Mouse (Mus musculus) 416B (cell line): ENCODE results near the gene Itm2b.

Source experiments
- DNase-seq: peaks from one replicate; pipeline ENCODE4 v3.0.0; 2011; ENCODE audit warnings: low read depth

Itm2b gene

GRCm38 (mm10) chr14:73384913-73385719 is at the start of gene Itm2b:
Gene Itm2b (minus strand): TSS chr14:73385289.
- peak; percentile 80 for DNase-seq

- DNase-seq, result peak; percentile 72
These were observed 48.4 kb upstream of the Itm2b start for GRCm38 (mm10) chr14:73433487-73433886.

- DNase-seq, result no peak
These were observed 45.5 kb upstream of the Itm2b start for GRCm38 (mm10) chr14:73430571-73430970.

- no peak for DNase-seq
These were observed 40.5 kb upstream of the Itm2b start for GRCm38 (mm10) chr14:73425571-73426041.

- DNase-seq, result no peak
These were observed 39.9 kb upstream of the Itm2b start for GRCm38 (mm10) chr14:73424961-73425360.

- no peak for DNase-seq
These were observed 38.5 kb upstream of the Itm2b start for GRCm38 (mm10) chr14:73423542-73423941.

DNA sequence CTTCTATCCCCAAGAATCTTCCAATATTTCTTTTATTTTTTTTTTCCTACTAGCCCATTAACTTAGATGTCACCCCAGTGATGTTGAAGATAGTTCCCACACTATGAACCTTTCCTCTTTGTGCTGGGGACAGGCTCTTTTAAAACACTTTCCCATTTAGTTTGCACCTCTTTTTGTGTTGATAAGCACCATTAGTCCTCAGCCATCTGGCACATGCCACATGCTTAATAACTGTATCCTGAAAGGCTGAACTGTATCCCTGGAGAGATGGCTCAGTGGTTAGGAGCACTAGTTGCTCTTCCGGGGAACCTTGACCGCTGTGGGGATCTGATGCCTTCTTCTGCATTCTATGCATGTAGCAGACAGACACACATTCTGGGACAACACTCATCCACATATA is 37.5 kb upstream of the Itm2b start:
- DNase-seq, result no peak

DNA sequence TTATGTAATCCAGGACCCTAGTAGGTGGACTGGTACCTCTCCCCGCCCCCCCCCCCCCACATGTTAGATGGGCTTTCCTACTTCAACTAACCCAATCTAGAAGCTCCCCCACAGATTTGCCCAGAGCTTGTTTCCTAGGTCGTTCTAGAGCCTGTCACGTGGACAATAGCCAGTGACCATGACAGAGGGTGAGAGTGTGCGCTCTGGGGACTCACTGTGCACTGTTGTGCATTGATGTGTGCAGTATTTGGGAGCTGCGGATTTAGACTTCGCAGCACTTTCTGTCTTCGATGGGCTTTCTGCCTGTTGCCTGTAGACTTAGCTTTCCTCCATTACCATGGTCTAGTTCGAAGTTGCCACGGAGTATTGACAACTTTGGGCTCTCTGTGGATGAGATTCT is 36.5 kb upstream of the Itm2b start:
- no peak for DNase-seq

- no peak for DNase-seq
These were observed 35.2 kb upstream of the Itm2b start for GRCm38 (mm10) chr14:73420138-73420745.

DNA sequence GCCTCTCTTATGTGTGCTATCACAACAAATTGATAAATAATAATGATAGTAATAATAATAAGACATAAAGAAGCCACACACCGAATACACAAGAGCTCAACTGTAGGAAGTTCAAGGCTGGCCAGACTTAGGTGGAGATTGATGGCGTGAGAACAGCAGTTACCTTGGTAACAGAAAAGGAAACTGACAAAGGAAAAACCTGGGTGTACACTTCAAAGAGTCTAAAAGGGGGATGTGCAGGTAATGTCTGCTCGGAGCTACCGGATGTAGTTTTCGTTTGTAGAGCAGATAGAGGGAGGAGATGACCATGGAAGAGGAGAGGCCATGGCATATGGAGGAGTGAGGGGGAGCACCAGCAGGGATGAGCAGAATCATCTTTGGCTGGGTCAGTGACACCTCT is 31.4 kb upstream of the Itm2b start:
- no peak for DNase-seq

GRCm38 (mm10) chr14:73415376-73416035 is 30.4 kb upstream of the Itm2b start:
- no peak for DNase-seq

DNA sequence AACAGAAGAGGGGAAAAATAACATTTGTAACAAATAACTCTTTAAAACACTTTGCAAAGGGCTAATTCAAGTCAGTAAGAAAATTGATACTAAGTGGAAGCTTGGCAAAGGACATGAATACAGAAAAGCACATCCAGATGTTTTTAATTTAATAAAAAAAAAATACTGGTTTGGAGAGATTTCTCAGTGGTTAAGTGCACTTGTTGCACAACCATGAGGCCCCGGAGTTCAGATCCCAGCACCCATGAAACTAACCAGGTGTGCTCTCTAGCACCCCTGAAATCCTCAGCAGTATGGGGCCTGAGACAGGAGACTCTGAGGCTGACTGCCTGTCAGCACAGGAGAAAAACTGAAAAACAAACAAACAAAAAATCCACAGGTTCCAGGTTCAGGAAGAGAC is 26.6 kb upstream of the Itm2b start:
- DNase-seq, result no peak

DNA sequence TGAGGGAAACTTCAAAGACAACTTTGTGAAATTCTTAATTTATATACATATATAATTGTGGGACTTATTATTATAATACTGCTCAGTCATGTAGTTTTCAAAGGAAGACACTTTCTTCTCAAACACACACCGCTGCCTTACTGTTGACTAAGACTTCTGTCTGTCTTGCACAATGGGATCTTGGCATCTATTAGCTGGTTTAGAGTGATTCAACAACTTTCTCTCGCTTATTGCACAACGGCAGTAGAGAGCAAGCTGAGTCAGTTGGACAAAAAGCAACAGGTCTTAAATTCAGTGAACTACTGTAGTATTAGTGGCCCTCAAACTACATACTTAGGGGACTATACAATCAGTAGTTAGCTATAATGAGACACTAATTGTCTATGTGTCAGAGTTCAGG is 25.0 kb upstream of the Itm2b start:
- DNase-seq, result peak; percentile 93

- peak; percentile 85 for DNase-seq
These were observed 23.2 kb upstream of the Itm2b start for GRCm38 (mm10) chr14:73408223-73408845.

GRCm38 (mm10) chr14:73404016-73404415 is 18.9 kb upstream of the Itm2b start:
- no peak for DNase-seq

GRCm38 (mm10) chr14:73403351-73403750 is 18.3 kb upstream of the Itm2b start:
- DNase-seq, result no peak

GRCm38 (mm10) chr14:73402296-73403035 is 17.4 kb upstream of the Itm2b start:
- no peak for DNase-seq

DNA sequence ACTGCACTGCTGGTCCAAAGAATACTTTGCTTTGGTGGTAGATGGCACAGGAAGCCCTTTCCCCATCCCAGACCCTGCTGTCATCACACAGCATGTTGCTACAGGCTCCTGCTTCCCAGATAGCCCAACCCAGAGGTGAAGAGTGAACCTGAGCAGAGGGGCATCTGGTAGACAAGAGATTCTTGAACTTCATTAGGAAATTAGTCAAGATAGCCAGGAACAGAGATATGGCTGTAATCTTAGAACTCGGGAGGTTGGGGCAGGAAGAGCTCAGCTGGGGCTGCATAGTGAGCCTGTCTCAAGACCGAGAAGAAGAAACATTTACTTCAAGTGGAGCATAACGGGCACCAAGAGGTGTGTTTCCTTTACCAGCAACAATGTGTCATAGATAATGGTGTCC is 16.3 kb upstream of the Itm2b start:
- DNase-seq, result peak; percentile 53

DNA sequence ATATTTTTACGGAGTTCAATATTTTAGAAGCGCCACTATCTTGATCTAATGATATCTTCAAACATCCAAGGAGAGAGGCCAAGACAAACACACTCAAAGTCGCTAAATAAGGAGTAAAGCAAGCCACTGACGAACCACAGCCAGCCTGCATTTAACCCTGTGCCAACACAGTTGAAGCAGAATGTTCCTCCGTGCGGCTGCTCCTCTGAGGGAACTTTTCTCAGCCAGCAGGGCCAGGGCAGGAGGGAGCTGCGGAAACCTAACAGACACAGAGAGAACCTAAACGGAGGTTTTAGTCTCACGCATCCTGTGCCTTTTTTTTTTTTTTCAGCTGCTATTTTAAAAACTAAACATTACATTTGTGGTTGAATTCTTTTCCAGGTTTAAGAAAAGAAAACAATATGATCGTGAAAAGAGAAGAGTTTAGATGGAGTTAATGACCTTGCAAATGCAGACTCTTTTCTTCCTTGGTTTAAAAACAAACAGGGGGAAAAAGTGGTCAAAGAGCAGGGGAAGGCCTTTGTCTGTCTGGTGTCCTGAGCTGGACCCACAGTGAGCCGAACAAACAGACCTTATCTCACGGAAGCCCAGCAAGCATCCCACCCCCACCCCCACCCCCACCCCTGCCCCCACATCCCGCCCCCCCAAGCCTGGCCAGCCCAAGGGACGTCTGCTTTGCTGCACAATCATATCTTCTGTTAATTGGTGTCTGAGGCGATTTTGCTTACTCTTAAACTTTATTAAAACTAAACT is 15.0 kb upstream of the Itm2b start:
- peak; percentile 70 for DNase-seq

DNA sequence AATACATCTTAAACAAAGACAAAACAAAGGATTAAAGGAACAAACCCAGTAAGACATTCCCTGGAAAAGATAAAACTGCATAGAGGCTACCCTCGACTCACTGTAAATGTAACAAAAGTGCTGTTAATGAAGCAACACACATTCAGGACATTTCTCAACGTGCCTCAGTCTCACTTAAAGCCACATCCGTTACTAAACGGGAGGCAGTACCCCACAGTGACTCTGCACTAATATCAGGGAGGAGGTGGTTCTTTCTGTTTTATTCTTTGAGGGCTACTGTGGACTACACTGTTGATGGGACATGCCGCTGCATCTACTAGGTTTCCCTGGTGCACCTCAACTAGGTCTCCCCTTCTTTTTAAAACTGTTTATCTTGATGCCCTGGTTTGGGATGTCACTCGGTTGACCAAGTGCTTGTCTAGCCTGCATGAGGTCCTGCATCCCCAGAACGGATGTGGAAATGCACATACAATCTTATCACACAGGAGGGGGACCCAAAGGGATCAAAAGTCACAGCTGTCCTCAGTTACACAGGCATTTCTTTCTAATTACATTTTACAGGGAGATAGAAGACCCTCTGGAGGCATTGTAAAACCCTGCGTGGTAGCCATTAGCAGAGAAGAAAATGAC is 13.4 kb upstream of the Itm2b start:
- peak; percentile 93 for DNase-seq

- no peak for DNase-seq
These were observed 10.7 kb upstream of the Itm2b start for GRCm38 (mm10) chr14:73395750-73396149.
